Mouse (Mus musculus) hindbrain, embryonic 14.5 days (tissue): Measurements from ENCODE around the gene Hacd2. TPM values are rescaled to one million over a fixed set of nuclear protein-coding genes. Genes with fewer than 3 reads are reported as not detected.

Experiments used
- ATAC-seq: fragments of 200-750 bp; cut with Nextera tagmentation; 2 replicates; pipeline ENCODE4 v1.8.0; 2017; ENCODE audit warnings: moderate number of reproducible peaks, mild to moderate bottlenecking, moderate TSS enrichment, moderate library complexity; ENCODE audit not compliant: low FRiP score
- DNase-seq: peaks from one replicate; pipeline ENCODE4 v3.0.0-alpha.2; 2015; ENCODE audit warnings: low spot score
- H3K27ac ChIP-seq: fragments of 300-500 bp; sonication (generic); 2 replicates; pipeline ENCODE4 v1.5.1; 2014; ENCODE audit warnings: mild to moderate bottlenecking, moderate library complexity
- H3K27me3 ChIP-seq: fragments of 300-500 bp; sonication (generic); 2 replicates; pipeline ENCODE4 v1.6.1; 2014; ENCODE audit warnings: mild to moderate bottlenecking, low read length, mixed read lengths; ENCODE audit not compliant: control insufficient read depth, insufficient read depth
- H3K36me3 ChIP-seq: fragments of 300-500 bp; sonication (generic); replicated peaks from 2 replicates; pipeline ENCODE4 v1.6.1; 2014; ENCODE audit not compliant: control insufficient read depth, insufficient read depth
- H3K4me1 ChIP-seq: fragments of 300-500 bp; sonication (generic); replicated peaks from 2 replicates; pipeline ENCODE4 v1.6.1; 2014; ENCODE audit warnings: antibody characterized with exemption, low read length, mixed read lengths; ENCODE audit not compliant: control insufficient read depth, insufficient read depth
- H3K4me2 ChIP-seq: fragments of 300-500 bp; sonication (generic); replicated peaks from 2 replicates; pipeline ENCODE4 v1.6.1; 2014; ENCODE audit warnings: mild to moderate bottlenecking, moderate library complexity
- H3K4me3 ChIP-seq: fragments of 300-500 bp; sonication (generic); replicated peaks from 2 replicates; pipeline ENCODE4 v1.5.1; 2014; ENCODE audit warnings: mild to moderate bottlenecking, low read length
- H3K9ac ChIP-seq: fragments of 300-500 bp; sonication (generic); 2 replicates; pipeline ENCODE4 v1.6.1; 2014
- H3K9me3 ChIP-seq: fragments of 300-500 bp; sonication (generic); 2 replicates; pipeline ENCODE4 v1.6.1; 2016; ENCODE audit warnings: low read length; ENCODE audit not compliant: control insufficient read depth
- WGBS: fragments of 180-500 bp; shearing (Covaris S2); extraction: QIAGEN DNeasy Blood & Tissue Kit; methylation state at CpG from one replicate; pipeline ENCODE4 v1.1.7; 2014; 5-methylcytosine and 5-hydroxymethylcytosine counted together
- polyA plus RNA-seq: library from polyadenylated mRNA; unstranded; fragments of >200 nt; fragmentation: Nextera tagmentation; extraction: Ambion mirVana; gene quantifications from 2 replicates; pipeline ENCODE4 v1.2.1, GENCODE M21; 2014

Hacd2 gene
- polyA plus RNA-seq, 1 experiment from 2014 or later: 29.3 TPM

GRCm38 (mm10) chr16:35116328-35116956, 94.2 kb downstream of the Hacd2 start:
- Histone ChIP-seq H3K4me3 (no peak overlapping the region), H3K4me2 (no peak overlapping the region), H3K36me3 (no peaks in the 10 kb centered on the region), H3K27me3 (no peaks in the 10 kb centered on the region), H3K4me1 (no peaks in the 10 kb centered on the region), H3K9me3 (no peaks in the 10 kb centered on the region), H3K9ac (no peak overlapping the region), H3K27ac (no peak overlapping the region)
- 87% methylated on average over 7 of the region's 7 CpGs for WGBS
- ATAC-seq (no peak), DNase-seq (no peak)

GRCm38 (mm10) chr16:35117436-35117835, 95.2 kb downstream of the Hacd2 start:
- ATAC-seq (no peak), DNase-seq (no peak)
- no peaks in the 10 kb centered on the region for H3K4me1 ChIP-seq
- no peak overlapping the region for H3K27ac ChIP-seq
- 63% methylated on average over 7 of the region's 7 CpGs for WGBS
- no peaks in the 10 kb centered on the region for H3K9me3 ChIP-seq
- H3K9ac ChIP-seq: no peak overlapping the region
- H3K4me2 ChIP-seq: no peak overlapping the region
- no peak overlapping the region for H3K4me3 ChIP-seq
- H3K27me3 ChIP-seq: no peaks in the 10 kb centered on the region
- H3K36me3 ChIP-seq: no peaks in the 10 kb centered on the region

GRCm38 (mm10) chr16:35120603-35121002, 98.4 kb downstream of the Hacd2 start:
- no peaks in the 10 kb centered on the region for H3K4me1 ChIP-seq
- WGBS: 78% methylated on average over 4 of the region's 4 CpGs
- no peak overlapping the region for H3K4me3 ChIP-seq
- DNase-seq (no peak), ATAC-seq (no peak)
- H3K27ac ChIP-seq: no peak overlapping the region
- no peaks in the 10 kb centered on the region for H3K36me3 ChIP-seq
- H3K4me2 ChIP-seq: no peak overlapping the region
- H3K27me3 ChIP-seq: no peaks in the 10 kb centered on the region
- H3K9me3 ChIP-seq: no peaks in the 10 kb centered on the region
- H3K9ac ChIP-seq: no peak overlapping the region

GRCm38 (mm10) chr16:35127270-35127669, 105.0 kb downstream of the Hacd2 start:
- Histone ChIP-seq H3K9me3 (no peaks in the 10 kb centered on the region), H3K4me1 (no peaks in the 10 kb centered on the region), H3K36me3 (no peaks in the 10 kb centered on the region), H3K4me2 (no peak overlapping the region), H3K27me3 (no peaks in the 10 kb centered on the region), H3K9ac (no peak overlapping the region), H3K4me3 (no peak overlapping the region), H3K27ac (no peak overlapping the region)
- DNase-seq: no peak
- ATAC-seq: no peak
- 86% methylated on average over 5 of the region's 5 CpGs for WGBS

GRCm38 (mm10) chr16:35130172-35130571, 107.9 kb downstream of the Hacd2 start:
- Histone ChIP-seq H3K4me3 (no peak overlapping the region), H3K36me3 (no peaks in the 10 kb centered on the region), H3K4me2 (no peak overlapping the region), H3K9me3 (no peaks in the 10 kb centered on the region), H3K4me1 (no peaks in the 10 kb centered on the region), H3K27ac (no peak overlapping the region), H3K27me3 (no peaks in the 10 kb centered on the region), H3K9ac (no peak overlapping the region)
- DNase-seq (no peak), ATAC-seq (no peak)
- WGBS: 88% methylated on average over 3 of the region's 3 CpGs

- Histone ChIP-seq H3K27me3 (no peaks in the 10 kb centered on the region), H3K9me3 (no peaks in the 10 kb centered on the region), H3K4me1 (peaks cover 12% of the 10 kb centered on the region), H3K36me3 (no peaks in the 10 kb centered on the region), H3K9ac (no peak overlapping the region), H3K27ac (no peak overlapping the region), H3K4me3 (no peak overlapping the region), H3K4me2 (no peak overlapping the region)
- WGBS: 30% methylated on average over 6 of the region's 6 CpGs
- ATAC-seq (no peak), DNase-seq (no peak)
Observed at GRCm38 (mm10) chr16:35139416-35139815, 117.2 kb downstream of the Hacd2 start.

GRCm38 (mm10) chr16:35139873-35140619, 117.8 kb downstream of the Hacd2 start:
- Histone ChIP-seq H3K9ac (no peak overlapping the region), H3K27me3 (no peaks in the 10 kb centered on the region), H3K4me2 (peak overlapping the region; percentile 19; the same call in 1 of the 2 replicates), H3K27ac (no peak overlapping the region), H3K36me3 (no peaks in the 10 kb centered on the region), H3K4me3 (no peak overlapping the region), H3K9me3 (no peaks in the 10 kb centered on the region), H3K4me1 (peaks cover 12% of the 10 kb centered on the region)
- no peak for DNase-seq
- peak; percentile 79 for ATAC-seq
- 19% methylated on average over 11 of the region's 11 CpGs for WGBS

GRCm38 (mm10) chr16:35140620-35140975, 118.4 kb downstream of the Hacd2 start:
- Histone ChIP-seq H3K4me3 (no peak overlapping the region), H3K36me3 (no peaks in the 10 kb centered on the region), H3K4me1 (peaks cover 12% of the 10 kb centered on the region), H3K27ac (no peak overlapping the region), H3K27me3 (no peaks in the 10 kb centered on the region), H3K4me2 (0 out of 2 replicates have a peak overlapping the region, but pooled peaks have one; percentile 19), H3K9ac (no peak overlapping the region), H3K9me3 (no peaks in the 10 kb centered on the region)
- 43% methylated on average over 9 of the region's 9 CpGs for WGBS
- ATAC-seq (0 out of 2 replicates have a peak, but pooled peaks have one; percentile 46), DNase-seq (no peak)

GRCm38 (mm10) chr16:35141839-35142238, 119.6 kb downstream of the Hacd2 start:
- 65% methylated on average over 8 of the region's 8 CpGs for WGBS
- DNase-seq: no peak
- no peak overlapping the region for H3K27ac ChIP-seq
- no peaks in the 10 kb centered on the region for H3K9me3 ChIP-seq
- H3K4me2 ChIP-seq: no peak overlapping the region
- no peaks in the 10 kb centered on the region for H3K36me3 ChIP-seq
- no peaks in the 10 kb centered on the region for H3K27me3 ChIP-seq
- H3K4me3 ChIP-seq: no peak overlapping the region
- H3K9ac ChIP-seq: no peak overlapping the region
- no peak for ATAC-seq
- H3K4me1 ChIP-seq: peaks cover 12% of the 10 kb centered on the region
